Mouse (Mus musculus) spleen, adult 2 months (tissue): Measurements from ENCODE around the gene Hcar2. TPM values are rescaled to one million over a fixed set of nuclear protein-coding genes. Genes with fewer than 3 reads are reported as not detected.

Experiments used
- DNase-seq, 2 experiments: peaks; one replicate each; pipeline versions ENCODE4 v3.0.0 to v3.0.0-alpha.2; 2012 to 2021; ENCODE audit warnings: low spot score in 2 of 2, low read depth in 1 of 2
- H3K27ac ChIP-seq: fragments of 200-500 bp; 2 replicates; pipeline ENCODE4 v1.5.1; 2012; ENCODE audit warnings: low read length, inconsistent platforms; ENCODE audit not compliant: insufficient read depth
- H3K27me3 ChIP-seq: fragments of 200-500 bp; 2 replicates; pipeline ENCODE4 v1.6.1; 2012; ENCODE audit warnings: mild to moderate bottlenecking, moderate library complexity, low read length, inconsistent platforms; ENCODE audit not compliant: control insufficient read depth, insufficient read depth
- H3K36me3 ChIP-seq: fragments of 200-500 bp; 2 replicates; pipeline ENCODE4 v1.6.1; 2012; ENCODE audit warnings: mild to moderate bottlenecking, low read length, inconsistent platforms; ENCODE audit not compliant: control insufficient read depth, insufficient read depth
- H3K4me1 ChIP-seq: fragments of 200-500 bp; 2 replicates; pipeline ENCODE4 v1.6.1; 2011; ENCODE audit warnings: inconsistent platforms; ENCODE audit not compliant: control insufficient read depth, insufficient read depth, insufficient read length
- H3K4me3 ChIP-seq: fragments of 200-500 bp; 2 replicates; pipeline ENCODE4 v1.5.1; 2011; ENCODE audit warnings: mild to moderate bottlenecking, inconsistent platforms; ENCODE audit not compliant: insufficient read depth, insufficient read length; ENCODE audit errors: extremely low read depth
- CTCF ChIP-seq: fragments of 200-500 bp; IDR thresholded peaks from 2 replicates; pipeline ENCODE4 v1.5.1; 2011; ENCODE audit warnings: mild to moderate bottlenecking, inconsistent platforms; ENCODE audit not compliant: insufficient read depth, insufficient read length, insufficient replicate concordance; ENCODE audit errors: extremely low read depth
- POLR2A ChIP-seq: fragments of 200-500 bp; IDR thresholded peaks from 2 replicates; pipeline ENCODE4 v1.6.1; 2011; ENCODE audit warnings: low read depth, low read length, inconsistent platforms
- WGBS: fragments of 180-500 bp; shearing (Covaris S2); methylation state at CpG from one replicate; pipeline ENCODE4 v1.1.7; 2018; 5-methylcytosine and 5-hydroxymethylcytosine counted together
- polyA plus RNA-seq: library from polyadenylated mRNA; depleted of rRNA; stranded (reverse); fragments of >200 nt; gene quantifications from 2 replicates; pipeline ENCODE4 v1.2.3, GENCODE M21; 2012

Hcar2 gene
- polyA plus RNA-seq, 1 experiment: 7.2 TPM

DNA sequence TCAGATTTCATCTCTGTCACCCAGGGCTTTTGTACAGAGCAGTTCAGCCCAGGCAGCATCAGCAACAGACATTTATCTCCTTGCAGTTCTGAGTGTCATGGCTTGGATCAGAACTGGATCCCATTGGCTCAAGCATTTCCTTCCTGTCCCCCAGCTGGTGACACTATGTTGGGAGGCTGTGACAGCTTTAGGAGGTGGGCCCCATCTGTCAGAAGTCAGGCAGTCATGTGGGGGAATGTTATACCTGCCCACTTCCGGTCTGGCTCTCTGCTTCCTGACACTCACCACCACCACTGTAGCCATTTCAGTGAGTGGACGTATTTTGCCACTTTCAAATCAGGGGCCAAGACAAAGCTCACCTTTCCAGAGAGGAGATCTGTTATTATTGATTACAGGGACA is 13.9 kb downstream of the Hcar2 start:
- no peaks in the 10 kb centered on the region for H3K27me3 ChIP-seq
- no peak overlapping the region for H3K27ac ChIP-seq
- no peak overlapping the region for H3K4me3 ChIP-seq
- H3K4me1 ChIP-seq: peaks cover 4% of the 10 kb centered on the region; the same call in 1 of the 2 replicates
- no peak for DNase-seq
- TF ChIP-seq CTCF (no peak), POLR2A (no peak)
- 7% methylated on average over 2 of the region's 2 CpGs for WGBS
- H3K36me3 ChIP-seq: no peaks in the 10 kb centered on the region

DNA sequence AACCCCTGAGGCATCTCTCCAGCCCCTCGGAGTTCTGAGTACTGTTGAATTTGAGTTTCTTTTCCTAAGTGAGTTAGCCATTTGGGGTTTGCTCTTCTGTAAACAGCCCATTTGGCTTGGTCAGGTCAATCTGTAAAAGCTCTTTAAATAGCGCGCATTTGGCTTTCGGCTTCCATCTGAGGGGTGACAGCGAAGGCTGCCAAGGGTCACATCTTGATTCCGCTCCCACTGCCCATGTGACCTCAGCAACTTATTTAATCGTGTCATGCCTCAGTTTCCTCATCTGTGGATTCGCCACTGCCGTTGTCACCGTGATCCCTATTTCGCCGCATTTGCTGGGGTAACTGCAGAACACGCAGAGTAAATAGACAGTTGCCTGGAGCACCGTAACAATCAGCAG is 21.0 kb downstream of the Hcar2 start:
- Histone ChIP-seq H3K27ac (no peak overlapping the region), H3K27me3 (no peaks in the 10 kb centered on the region), H3K4me3 (no peak overlapping the region), H3K4me1 (no peaks in the 10 kb centered on the region), H3K36me3 (no peaks in the 10 kb centered on the region)
- TF ChIP-seq POLR2A (no peak), CTCF (no peak)
- DNase-seq: no peak
- WGBS: 88% methylated on average over 14 of the region's 14 CpGs

DNA sequence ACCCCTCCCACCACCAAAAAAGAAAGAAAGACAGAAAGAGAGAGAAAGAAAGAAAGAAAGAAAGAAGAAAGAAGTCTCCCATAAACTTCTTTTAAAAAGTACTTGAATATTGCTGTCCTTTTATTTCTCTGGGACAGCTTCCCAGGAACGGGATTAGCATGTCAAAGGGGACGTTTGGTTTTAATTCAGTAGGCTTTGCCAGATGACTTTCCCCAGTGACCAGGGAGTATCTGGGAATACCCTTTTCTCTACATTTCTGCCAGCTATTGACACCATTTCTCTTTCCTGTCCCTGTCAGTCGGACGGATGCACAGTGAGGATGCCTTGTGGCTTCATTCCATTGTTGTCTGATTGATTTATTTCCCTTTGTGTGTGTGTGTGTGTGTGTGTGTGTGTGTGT is 21.5 kb downstream of the Hcar2 start:
- no peak for TF ChIP-seq CTCF
- TF ChIP-seq POLR2A: no peak
- DNase-seq: no peak
- no peaks in the 10 kb centered on the region for H3K27me3 ChIP-seq
- H3K36me3 ChIP-seq: no peaks in the 10 kb centered on the region
- H3K27ac ChIP-seq: no peak overlapping the region
- H3K4me3 ChIP-seq: no peak overlapping the region
- H3K4me1 ChIP-seq: no peaks in the 10 kb centered on the region
- 88% methylated on average over 4 of the region's 4 CpGs for WGBS

DNA sequence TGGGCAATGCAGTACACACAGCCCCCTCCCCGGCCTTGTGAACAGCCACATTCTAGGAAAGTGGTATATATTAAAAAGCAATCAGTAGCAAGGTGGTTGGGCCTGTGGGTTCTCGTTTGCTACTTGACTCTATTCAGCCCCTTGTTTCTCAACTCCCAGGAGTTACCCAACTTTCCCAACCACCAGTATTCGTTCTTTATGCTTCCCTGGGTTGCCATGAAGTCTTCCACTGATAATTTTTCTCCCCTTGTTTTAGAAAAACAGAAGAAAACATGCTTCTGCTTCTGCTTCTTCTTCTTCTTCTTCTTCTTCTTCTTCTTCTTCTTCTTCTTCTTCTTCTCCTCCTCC is 22.4 kb downstream of the Hcar2 start:
- Histone ChIP-seq H3K36me3 (no peaks in the 10 kb centered on the region), H3K4me3 (no peak overlapping the region), H3K27ac (no peak overlapping the region), H3K27me3 (no peaks in the 10 kb centered on the region), H3K4me1 (no peaks in the 10 kb centered on the region)
- TF ChIP-seq CTCF: no peak
- no peak for TF ChIP-seq POLR2A
- WGBS: 79% methylated on average over 3 of the region's 3 CpGs
- DNase-seq: no peak

DNA sequence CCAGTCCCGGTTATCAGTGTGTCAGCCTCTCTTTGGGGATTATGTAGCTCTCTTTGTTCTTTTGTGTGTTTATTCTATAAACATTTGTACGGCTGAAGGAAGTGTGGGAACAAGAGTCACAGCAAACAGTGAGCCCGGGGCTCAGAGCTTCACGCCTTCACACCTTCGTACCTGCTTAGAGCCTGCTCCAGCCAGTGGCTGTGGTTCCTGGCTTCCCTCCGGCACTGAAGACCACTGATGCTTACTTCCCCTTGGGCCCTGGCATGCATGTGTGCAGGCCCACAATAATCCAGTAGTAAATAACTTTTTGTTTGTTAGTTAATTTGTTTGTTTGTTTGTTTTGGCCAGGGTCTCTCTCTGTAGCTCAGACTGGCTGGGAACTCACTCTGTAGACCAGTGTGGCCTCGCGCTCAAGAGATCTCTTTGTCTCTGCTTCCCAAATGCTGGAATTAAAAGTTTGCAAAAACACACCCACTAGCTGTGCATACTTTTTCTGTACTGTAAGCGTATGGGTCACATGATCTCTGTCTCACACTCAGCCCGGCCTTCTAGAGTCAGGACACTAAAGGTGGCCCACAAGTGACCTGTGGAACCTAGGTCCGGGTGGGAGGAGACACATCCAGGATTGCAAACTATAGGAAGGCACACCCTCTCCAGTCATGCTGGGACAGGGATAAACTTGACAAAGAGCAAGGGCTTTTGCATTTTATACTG is 22.9 kb downstream of the Hcar2 start:
- Histone ChIP-seq H3K27me3 (no peaks in the 10 kb centered on the region), H3K4me3 (no peak overlapping the region), H3K36me3 (no peaks in the 10 kb centered on the region), H3K4me1 (no peaks in the 10 kb centered on the region), H3K27ac (no peak overlapping the region)
- DNase-seq: no peak
- WGBS: 82% methylated on average over 11 of the region's 11 CpGs
- TF ChIP-seq CTCF (no peak), POLR2A (no peak)

DNA sequence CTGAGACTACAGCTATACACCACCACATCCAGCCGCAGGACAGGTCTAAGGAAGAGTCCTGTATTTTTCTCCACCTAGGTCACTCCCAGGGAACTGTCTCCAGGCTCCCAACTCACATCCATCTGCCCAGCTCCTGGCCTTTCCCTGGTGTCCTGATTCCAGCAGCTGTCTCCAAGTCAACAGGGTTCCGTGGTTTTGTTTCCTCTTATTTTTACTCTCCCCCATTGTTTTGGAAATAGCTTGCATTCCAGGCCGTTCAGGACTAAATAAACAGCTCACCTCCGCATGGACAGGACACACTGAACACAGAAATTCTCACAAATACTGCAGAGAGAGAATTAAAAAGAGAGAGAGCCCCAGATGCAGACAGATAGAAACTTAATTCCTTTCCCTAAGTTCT is 27.9 kb downstream of the Hcar2 start:
- no peaks in the 10 kb centered on the region for H3K27me3 ChIP-seq
- no peaks in the 10 kb centered on the region for H3K36me3 ChIP-seq
- no peak overlapping the region for H3K4me3 ChIP-seq
- H3K27ac ChIP-seq: no peak overlapping the region
- no peaks in the 10 kb centered on the region for H3K4me1 ChIP-seq
- DNase-seq: no peak
- 85% methylated on average over 4 of the region's 4 CpGs for WGBS
- no peak for TF ChIP-seq POLR2A

DNA sequence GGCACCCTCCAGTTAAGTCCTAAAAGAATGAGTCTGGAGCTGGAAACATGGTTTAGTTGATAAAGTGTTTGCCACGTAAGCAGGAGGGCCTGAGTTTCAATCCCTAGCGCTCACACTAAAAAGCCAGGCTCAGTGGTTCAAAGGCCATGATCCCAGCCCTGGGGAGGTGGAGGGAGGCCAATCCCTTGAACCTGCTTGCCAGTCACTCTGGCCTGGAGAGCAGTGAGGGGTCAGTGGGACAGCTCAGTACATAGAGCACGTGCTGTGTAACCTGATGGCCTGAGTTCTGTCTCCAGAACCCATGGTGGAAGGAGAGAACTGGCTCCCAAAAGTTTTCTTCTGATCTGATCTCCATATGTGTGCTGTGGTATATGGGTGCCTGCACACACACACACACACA is 30.5 kb downstream of the Hcar2 start:
- DNase-seq: no peak
- no peak for TF ChIP-seq CTCF
- no peak for TF ChIP-seq POLR2A

DNA sequence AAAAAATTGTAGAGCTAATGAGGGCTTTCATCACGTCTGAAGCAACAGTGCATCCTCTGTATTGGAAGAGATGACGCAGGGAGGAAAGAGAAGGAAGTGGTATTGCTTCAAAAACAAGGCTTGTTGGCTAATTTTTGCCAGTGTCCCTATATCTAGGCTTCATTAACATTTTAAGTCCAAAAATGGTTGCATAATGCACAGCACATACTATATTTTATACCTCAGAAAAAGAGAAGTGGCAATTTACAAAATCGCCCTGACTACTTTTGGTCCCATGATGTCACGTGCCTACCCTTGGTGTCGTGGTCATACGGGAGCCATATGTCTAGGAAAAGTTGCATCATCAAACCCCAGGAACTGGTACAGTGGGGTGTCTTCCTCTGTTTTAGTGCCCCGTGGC is 33.0 kb downstream of the Hcar2 start:
- WGBS: 34% methylated on average over 7 of the region's 7 CpGs

More for the DNA sequence above, 30.5 kb downstream of the Hcar2 start:
- Histone ChIP-seq H3K27me3 (no peaks in the 10 kb centered on the region), H3K36me3 (no peaks in the 10 kb centered on the region), H3K27ac (no peak overlapping the region), H3K4me1 (no peaks in the 10 kb centered on the region), H3K4me3 (no peak overlapping the region)
- 93% methylated on average over 3 of the region's 3 CpGs for WGBS

More for the DNA sequence above, 33.0 kb downstream of the Hcar2 start:
- Histone ChIP-seq H3K27ac (no peak overlapping the region), H3K27me3 (no peaks in the 10 kb centered on the region), H3K4me1 (no peaks in the 10 kb centered on the region), H3K4me3 (no peak overlapping the region), H3K36me3 (no peaks in the 10 kb centered on the region)
- no peak for TF ChIP-seq CTCF
- DNase-seq: no peak
